Mouse (Mus musculus): ENCODE results near the gene Ushbp1.
"Not testable (repeated sequence)": the region's sequence is repeated elsewhere in the genome, so short reads cannot be mapped to it uniquely, and the experiment has no call there.

The Ushbp1 gene

GRCm38 (mm10) chr8:71371236-71371848, 24.3 kb downstream of the Ushbp1 start, which contains the start of gene Ocel1:
TSS of gene Ocel1 (plus strand) at chr8:71371298.
- peak; percentile 95 to 98 for DNase-seq (ENCODE audit: low read depth in 1 of 2, low spot score in 2 of 2)

GRCm38 (mm10) chr8:71370711-71371235, 24.8 kb downstream of the Ushbp1 start:
- DNase-seq (ENCODE audit: low read depth in 1 of 2, low spot score in 2 of 2) = no peak

GRCm38 (mm10) chr8:71369040-71369718, 26.4 kb downstream of the Ushbp1 start:
- no peak for DNase-seq (ENCODE audit: low read depth in 1 of 2, low spot score in 2 of 2)

GRCm38 (mm10) chr8:71368366-71368765, 27.2 kb downstream of the Ushbp1 start:
- DNase-seq (ENCODE audit: low read depth in 1 of 2, low spot score in 2 of 2) = no peak

GRCm38 (mm10) chr8:71367529-71368176, 27.9 kb downstream of the Ushbp1 start:
- no peak for DNase-seq (ENCODE audit: low read depth in 1 of 2, low spot score in 2 of 2)

- peak; percentile 79 to 86 for DNase-seq (ENCODE audit: low read depth in 1 of 2, low spot score in 2 of 2)
Observed at GRCm38 (mm10) chr8:71366771-71367528, 28.7 kb downstream of the Ushbp1 start, which contains the start of gene Use1. TSS of gene Use1 (plus strand) at chr8:71366848.

- DNase-seq (ENCODE audit: low read depth in 1 of 2, low spot score in 2 of 2) = no peak
Observed at GRCm38 (mm10) chr8:71358026-71358425, 37.6 kb downstream of the Ushbp1 start.

- no peak for DNase-seq (ENCODE audit: low read depth in 1 of 2, low spot score in 2 of 2)
Observed at GRCm38 (mm10) chr8:71351520-71351919, 44.1 kb downstream of the Ushbp1 start.

- no peak for DNase-seq (ENCODE audit: low read depth in 1 of 2, low spot score in 2 of 2)
Observed at GRCm38 (mm10) chr8:71351117-71351516, 44.5 kb downstream of the Ushbp1 start.

- no peak for DNase-seq (ENCODE audit: low read depth in 1 of 2, low spot score in 2 of 2)
Observed at GRCm38 (mm10) chr8:71346581-71346980, 49.0 kb downstream of the Ushbp1 start.

- no peak for DNase-seq (ENCODE audit: low read depth in 1 of 2, low spot score in 2 of 2)
Observed at GRCm38 (mm10) chr8:71340625-71341024, 55.0 kb downstream of the Ushbp1 start.

GRCm38 (mm10) chr8:71337834-71338233, 57.8 kb downstream of the Ushbp1 start:
- not testable (repeated sequence) for DNase-seq (ENCODE audit: low read depth in 1 of 2, low spot score in 2 of 2)

Measured in monocyte, adult 2 months (primary cell).